Mouse (Mus musculus): ENCODE data around the gene Tube1. TPM values are rescaled to one million over a fixed set of nuclear protein-coding genes. Genes with fewer than 3 reads are reported as not detected.

Tube1 gene
- polyA plus RNA-seq (2017; shearing (Covaris generic)): 4.8 TPM

DNA sequence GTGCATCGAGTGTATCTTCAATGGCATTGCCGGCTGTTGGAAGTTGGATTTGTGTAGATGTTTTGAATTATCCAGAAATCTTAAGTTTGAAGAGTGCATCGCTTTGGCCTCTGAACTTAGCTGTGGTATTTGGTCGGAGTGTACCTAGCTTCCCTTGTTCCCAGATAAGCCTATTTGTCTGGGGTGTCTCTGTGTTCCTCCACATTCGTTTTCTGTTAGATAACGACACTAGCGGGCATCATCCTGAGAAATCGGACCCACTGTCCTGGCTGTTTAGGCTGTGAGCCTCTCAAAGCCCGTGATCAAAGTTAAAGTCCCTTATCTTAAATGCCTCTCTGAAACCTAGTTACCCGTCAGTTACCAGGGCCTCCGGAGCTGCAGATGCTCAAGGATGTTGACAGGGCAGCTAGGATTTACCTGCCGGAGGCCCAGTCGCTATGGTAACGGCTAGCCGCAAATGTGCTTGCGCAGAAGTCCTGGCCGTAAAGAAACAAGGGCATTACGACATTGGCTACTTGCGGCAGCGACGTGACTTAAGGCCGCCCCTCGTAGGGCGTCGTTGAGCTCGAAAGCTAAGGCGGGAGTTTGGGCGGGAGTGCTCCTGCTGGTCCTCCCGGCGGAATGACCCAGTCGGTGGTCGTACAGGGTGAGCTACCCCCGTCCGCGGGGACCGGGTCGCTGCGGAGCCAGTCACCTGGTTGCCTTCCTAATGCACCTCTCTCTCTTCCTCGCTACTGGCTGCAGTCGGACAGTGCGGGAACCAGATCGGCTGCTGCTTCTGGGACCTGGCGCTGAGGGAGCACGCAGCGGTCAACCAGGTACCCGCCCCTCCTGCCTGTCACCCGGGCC is at the start of gene Tube1, which contains the start of gene Fam229b:
Gene Tube1 (plus strand): TSS at position 515 of the 849 bp plus-strand sequence.
Gene Fam229b (minus strand): TSS at position 453 of the 849 bp plus-strand sequence.

GRCm38 (mm10) chr10:39163694-39164093 is 29.9 kb downstream of the Tube1 start, which contains the start of gene Ccn6:
TSS of gene Ccn6 (minus strand) at chr10:39163794.

Other genes starting within 250 kb of the Tube1 start
- gene Lama4, start 168.5 kb upstream of the Tube1 start, polyA plus RNA-seq (2017; shearing (Covaris generic)): 0.24 TPM
- gene Fam229b, start 62 bp upstream of the Tube1 start, polyA plus RNA-seq (2017; shearing (Covaris generic)): 1.9 TPM
- not detected for gene Ccn6, start 29.8 kb downstream of the Tube1 start, polyA plus RNA-seq (2017; shearing (Covaris generic))
- gene Fyn, start 234.9 kb downstream of the Tube1 start, polyA plus RNA-seq (2017; shearing (Covaris generic)): 50.3 TPM

Data from activated CD4-positive, CD25-positive, alpha-beta regulatory T cell, adult 9 weeks (primary cell).